Mouse (Mus musculus): ENCODE results near the gene Hsd11b1.

The Hsd11b1 gene

DNA sequence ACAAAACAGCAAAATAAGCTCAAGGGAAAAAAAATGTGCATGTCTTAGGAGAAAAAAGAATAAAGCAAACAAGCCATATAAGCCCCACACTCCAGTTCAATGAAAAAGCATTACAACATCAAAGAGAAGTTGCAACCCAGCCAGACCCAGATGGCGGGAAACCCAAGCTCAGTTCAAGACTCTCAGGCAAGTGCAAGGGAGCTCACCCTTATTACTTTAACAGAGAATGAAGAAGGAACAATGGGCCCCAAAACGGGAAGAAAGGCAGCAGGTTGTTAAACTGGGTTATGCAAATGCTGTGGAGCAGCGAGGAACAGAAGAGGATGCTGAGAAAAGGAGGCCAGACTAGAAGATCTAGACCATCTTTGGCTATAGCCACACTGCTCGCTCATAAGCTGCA, 21.0 kb downstream of the Hsd11b1 start:
- DNase-seq (ENCODE audit: low spot score), result no peak

GRCm38 (mm10) chr1:193242238-193242637, 21.6 kb downstream of the Hsd11b1 start:
- no peak for DNase-seq (ENCODE audit: low spot score)

DNA sequence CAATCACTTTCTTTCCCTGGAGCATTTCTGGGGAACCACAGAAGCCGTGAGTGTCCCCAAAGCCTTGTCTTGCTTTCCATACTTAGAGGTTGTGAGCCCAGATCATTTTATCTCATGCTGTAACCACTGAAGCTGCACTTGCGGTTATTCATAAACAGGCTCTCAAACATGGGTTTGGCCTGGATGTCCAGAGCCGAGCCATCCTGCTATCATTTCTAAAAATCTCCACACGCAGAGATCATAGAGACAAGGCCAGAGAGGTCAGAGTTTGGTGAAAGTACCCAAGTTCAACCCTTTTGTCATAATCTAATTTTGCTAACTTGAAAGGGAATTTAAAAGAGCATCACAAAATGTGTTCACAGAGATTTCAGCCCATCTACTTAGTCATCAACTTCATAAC, 22.4 kb downstream of the Hsd11b1 start:
- no peak for DNase-seq (ENCODE audit: low spot score)

GRCm38 (mm10) chr1:193238426-193238825, 25.4 kb downstream of the Hsd11b1 start:
- no peak for DNase-seq (ENCODE audit: low spot score)

DNA sequence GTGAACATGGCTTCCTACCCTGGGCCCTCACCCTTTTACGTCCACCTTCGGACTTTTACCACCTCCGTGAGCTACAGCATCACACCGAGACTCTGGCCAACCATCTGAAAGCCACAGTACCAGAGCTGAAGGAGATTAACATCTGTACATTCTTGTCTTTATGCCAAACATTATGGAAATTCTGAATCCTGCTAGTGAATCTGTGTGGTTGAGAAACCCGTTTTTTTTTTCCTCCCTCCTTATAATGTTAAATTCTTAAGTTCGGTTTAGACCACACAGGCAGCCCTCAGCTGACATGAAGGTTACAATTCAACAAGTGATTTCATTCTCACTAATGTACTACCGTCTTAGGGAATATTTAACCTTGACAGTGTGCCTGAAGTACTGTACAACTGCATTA, 28.9 kb downstream of the Hsd11b1 start:
- no peak for DNase-seq (ENCODE audit: low spot score)

- DNase-seq (ENCODE audit: low spot score), result no peak
These were observed 29.7 kb downstream of the Hsd11b1 start for GRCm38 (mm10) chr1:193234130-193234645.

DNA sequence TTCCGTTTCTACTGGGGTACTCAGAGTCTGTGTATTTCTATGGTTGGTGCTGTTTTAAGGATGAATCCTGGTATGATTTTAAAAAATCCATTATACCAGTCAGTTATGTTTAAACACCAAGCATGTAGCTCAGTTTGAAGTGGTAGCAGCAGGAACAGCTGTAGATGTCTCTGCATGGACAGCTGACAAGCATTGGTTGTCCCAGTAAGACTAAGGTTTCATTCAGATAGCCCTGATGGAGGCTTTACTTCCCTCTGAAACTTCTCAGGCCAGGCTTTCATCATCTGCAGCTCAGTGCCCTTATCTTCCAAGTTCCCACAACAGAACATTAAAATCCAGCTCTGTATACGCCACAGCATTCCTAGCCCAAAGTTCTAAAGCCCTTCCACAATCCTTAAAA, 31.1 kb downstream of the Hsd11b1 start:
- no peak for DNase-seq (ENCODE audit: low spot score)

- no peak for DNase-seq (ENCODE audit: low spot score)
These were observed 32.9 kb downstream of the Hsd11b1 start for GRCm38 (mm10) chr1:193230935-193231334.

- DNase-seq (ENCODE audit: low spot score), result no peak
These were observed 33.3 kb downstream of the Hsd11b1 start for GRCm38 (mm10) chr1:193230531-193230930.

DNA sequence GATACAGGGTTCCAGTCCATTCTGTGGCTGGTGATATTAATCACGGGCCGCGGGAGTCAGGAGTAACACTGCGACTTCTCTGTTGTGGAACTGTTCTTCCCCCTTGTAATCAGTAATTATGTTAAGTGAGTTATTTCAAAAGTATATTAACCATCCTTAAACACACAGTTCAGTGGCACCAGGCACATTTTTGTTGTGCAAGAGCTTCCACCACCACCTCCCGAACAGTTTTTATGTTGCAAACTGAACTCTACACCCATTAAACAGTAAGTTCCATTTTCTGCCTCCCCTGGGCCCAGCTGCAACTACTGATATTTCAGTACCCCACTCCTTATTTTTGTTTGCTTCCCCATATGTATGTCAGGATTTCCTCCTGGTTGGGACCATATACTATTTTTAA, 34.3 kb downstream of the Hsd11b1 start:
- no peak for DNase-seq (ENCODE audit: low spot score)

DNA sequence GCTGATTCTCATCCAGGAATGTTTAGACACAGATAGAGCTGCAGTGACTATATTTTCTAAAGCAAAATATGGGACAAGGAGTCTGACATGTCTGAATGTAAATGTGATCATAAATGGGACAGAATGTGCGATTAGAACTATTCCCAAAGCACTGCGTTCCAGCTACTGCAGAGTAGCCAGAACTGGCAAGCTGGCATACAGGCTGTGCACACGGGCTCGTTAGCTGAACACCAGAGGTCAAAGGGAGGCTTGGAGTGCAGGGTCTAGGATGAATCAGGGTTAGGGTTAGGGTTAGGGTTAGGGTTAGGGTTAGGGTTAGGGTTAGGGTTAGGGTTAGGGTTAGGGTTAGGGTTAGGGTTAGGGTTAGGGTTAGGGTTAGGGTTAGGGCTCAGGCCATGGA, 36.3 kb downstream of the Hsd11b1 start:
- DNase-seq (ENCODE audit: low spot score), result no peak

GRCm38 (mm10) chr1:193226724-193227522, 37.0 kb downstream of the Hsd11b1 start:
- no peak for DNase-seq (ENCODE audit: low spot score)

DNA sequence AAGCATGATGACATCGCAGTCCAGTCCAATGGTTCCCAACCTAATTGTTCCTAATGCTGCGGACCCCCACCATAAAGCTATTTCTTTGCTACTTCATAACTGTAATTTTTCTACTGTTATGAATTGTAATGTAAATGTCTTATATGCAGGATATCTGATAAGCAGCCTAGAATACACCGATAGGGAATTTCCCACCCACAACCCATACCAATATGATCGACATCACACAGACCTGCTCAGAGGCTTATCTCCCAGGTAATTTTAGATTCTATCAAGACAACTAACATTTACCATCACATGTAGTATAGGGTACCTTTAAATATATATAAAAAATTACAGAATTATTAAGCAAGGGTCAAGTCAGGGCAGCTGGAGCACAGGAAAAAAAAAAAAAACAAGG, 37.8 kb downstream of the Hsd11b1 start:
- no peak for DNase-seq (ENCODE audit: low spot score)

DNA sequence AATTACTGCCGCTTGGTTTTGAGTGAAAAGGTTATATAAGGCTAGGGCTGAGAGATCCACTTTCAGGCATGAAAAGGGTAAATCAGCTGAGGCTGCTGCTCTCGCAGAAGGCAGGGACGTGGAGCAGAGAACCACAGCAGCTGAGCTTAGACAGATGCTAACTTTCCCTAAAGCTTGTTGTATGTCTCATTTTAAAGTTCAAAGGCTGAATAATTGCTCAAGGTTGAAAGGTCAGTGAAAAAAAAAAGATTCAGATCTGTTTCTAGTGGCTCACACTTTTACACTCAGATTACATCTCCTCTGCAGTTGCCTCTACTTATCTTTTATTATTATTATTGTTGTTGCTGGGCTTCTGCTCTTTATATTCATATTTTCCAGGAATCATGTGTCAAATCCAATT, 38.3 kb downstream of the Hsd11b1 start:
- no peak for DNase-seq (ENCODE audit: low spot score)

DNA sequence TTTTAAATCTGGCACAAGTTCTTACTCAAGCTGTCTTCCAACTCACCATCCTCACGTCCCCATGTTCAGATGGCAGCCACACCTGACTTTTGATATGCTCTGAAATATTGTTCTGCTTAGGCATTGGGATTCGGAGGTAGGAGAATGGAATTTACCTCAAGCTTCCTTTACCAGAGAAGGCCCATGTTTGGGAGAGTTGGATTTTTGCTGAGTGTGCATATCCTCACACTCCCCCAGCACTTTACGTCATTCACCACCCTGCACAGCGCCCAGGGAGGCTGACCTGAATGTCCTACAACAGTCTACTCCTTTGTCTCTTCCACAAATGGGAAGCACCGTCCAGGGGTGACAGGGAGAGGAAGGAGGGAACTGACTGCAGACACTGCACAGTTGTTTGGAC, 43.5 kb downstream of the Hsd11b1 start:
- DNase-seq (ENCODE audit: low spot score), result no peak

GRCm38 (mm10) chr1:193216000-193216399, 47.9 kb downstream of the Hsd11b1 start:
- no peak for DNase-seq (ENCODE audit: low spot score)

DNA sequence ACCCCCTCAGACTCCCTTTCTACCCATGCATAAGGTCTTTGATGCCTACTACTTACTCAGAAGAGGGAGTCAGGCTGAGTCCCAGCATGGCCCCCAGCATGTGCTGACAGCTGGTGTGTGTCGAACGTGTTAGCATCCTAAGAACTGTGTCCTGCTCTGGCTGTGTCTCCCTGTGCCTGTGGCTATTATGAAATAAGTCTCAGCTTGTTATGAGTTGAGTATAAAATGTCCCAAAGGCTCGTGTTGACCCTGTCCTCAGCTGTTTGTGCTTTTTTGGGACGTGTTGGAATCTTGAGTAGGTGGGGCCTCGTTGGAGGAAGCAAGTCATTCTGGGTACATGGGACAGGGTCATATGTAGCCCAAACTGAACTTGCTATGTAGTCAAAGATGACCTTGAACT, 49.8 kb downstream of the Hsd11b1 start:
- DNase-seq (ENCODE audit: low spot score), result no peak

- DNase-seq (ENCODE audit: low spot score), result no peak
These were observed 52.5 kb downstream of the Hsd11b1 start for GRCm38 (mm10) chr1:193211371-193211770.

GRCm38 (mm10) chr1:193208178-193208577, 55.7 kb downstream of the Hsd11b1 start:
- DNase-seq (ENCODE audit: low spot score), result peak; percentile 22

- DNase-seq (ENCODE audit: low spot score), result no peak
These were observed 56.4 kb downstream of the Hsd11b1 start, which contains the start of gene Lamb3 for GRCm38 (mm10) chr1:193207503-193207902. Gene Lamb3 (plus strand): TSS chr1:193207699.

DNA sequence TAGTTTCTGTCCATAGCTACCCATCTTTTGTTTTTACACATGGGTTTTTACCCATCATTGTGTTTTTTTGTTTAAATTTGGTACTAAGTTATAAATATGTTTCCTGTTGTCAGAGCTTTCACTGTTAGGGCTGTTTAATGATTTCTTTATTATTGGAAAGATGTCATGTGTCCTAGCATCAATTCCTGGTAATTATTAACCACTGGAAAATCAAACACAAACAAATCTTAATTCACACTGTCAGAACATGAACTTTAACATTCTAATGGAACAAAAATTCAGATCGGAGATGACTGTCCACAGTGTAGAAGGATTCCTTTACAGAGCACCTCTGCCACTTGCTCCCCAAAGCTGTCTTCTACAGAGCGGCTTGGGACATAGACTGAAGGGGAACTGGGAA, 58.4 kb downstream of the Hsd11b1 start:
- DNase-seq (ENCODE audit: low spot score), result no peak

DNA sequence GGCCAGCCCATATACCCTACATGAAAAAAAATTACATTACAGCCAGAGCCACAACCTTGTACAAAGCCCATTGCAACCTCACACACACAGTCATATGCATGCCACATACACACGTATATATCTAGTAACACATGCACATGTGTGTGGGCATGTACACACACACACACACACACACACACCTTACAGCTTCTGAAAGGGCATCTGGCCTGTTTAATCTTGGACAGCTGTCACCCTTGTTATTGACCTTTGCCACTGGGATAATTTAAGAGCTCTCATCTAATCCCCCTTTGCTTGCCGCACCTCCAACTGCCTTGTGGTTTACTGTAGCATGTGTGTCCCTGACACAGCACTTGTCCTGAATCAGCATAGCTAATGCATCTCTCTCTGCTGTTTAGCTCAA, 60.1 kb downstream of the Hsd11b1 start:
- no peak for DNase-seq (ENCODE audit: low spot score)

DNA sequence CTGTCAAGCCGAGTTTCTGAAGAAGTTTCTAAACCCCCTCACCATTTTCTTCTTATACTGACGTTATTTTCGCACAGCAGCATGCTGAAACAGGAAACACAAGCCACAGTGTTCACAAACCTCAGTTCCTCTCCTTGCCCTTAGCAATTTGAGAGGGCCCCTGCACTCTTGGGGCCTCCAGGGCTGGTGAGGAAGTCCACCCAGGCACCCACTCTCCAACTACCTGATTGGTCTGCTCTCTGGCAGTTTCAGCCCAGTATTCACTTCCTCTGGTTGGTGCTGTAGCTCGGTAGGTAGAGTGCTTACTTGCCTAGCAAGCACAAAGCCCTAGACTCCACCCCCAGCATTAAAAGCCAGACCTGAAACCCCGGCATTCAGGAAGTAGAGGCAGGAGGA, 62.5 kb downstream of the Hsd11b1 start, which contains the start of gene Traf3ip3:
Gene Traf3ip3, minus strand, starts transcription at position 321 of the 396 bp plus-strand sequence.
- no peak for DNase-seq (ENCODE audit: low spot score)

All from retina, embryonic 14.5 days (tissue).